Mouse (Mus musculus) granulocyte monocyte progenitor cell, adult 5-6 weeks (primary cell): ENCODE measurements around the gene Tubb1. TPM values are rescaled to one million over a fixed set of nuclear protein-coding genes. Genes with fewer than 3 reads are reported as not detected.

Source experiments
- ATAC-seq: replicated peaks from 2 replicates; pipeline ENCODE4 v1.8.0; 2016; ENCODE audit warnings: mild to moderate bottlenecking, moderate TSS enrichment, inconsistent platforms; ENCODE audit not compliant: poor library complexity, severe bottlenecking
- total RNA-seq, 2 experiments: library from RNA; stranded (forward) in 1 of 2; stranded (reverse) in 1 of 2; fragments of 200-712, 200-1000 nt in 1 of 2; fragments of >200 nt in 1 of 2; fragmentation: Nextera tagmentation in 1 of 2; gene quantifications; 2 replicates each; pipeline ENCODE4 v1.2.3; 2014 to 2017

Tubb1 gene
- total RNA-seq, 2 experiments from 2014 or later = 1.0 TPM; not detected in 1

DNA sequence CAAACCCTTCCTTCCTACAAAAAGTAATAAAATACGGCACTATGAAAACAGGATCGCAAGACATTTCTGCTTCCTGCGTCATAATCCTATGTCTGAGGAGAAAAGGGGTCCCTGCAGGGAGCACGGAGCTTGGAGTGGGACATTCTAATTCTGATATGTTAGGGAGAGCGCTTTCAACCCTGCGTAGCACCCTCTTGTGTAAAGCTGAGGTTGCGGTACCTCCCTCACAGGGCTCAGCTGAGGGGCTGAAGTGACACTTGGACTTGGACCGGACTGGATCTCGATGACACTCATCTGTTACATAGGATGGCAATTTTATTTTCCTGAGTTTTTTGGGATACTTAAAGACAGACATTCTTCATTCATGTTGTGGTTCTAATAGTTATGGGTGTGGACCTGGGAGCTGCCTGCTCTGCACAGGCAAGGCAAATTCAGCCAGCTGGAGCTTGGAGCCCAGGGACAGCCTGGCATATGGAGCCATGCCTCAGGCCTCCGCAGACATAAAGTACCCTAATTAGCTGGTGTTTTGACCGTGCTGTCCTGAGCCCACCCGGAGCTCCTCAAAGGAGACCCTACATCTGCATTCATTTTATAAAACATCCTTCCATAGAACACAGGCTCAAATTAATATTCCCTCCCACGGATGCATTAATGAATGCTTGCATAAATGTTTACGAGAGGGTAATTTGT, 50.5 kb downstream of the Tubb1 start:
- ATAC-seq = no peak

DNA sequence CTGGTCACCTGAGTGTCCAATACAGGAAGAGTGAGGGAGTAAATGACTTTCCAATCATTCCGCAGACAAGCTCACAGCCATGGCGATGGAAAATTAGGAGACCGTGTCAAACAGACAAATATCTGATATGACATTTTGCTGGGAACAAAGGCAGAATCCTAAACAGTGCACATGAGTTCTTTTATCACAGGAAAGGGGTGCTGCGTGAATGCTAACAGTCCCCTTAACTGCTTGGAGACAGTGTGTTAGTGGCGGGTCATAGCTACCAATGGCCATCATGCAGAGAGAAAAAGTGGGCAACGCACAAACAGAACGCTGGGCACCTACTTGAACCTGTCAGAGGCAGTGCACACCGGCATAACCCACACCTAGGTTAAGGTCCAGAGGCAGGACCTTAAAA, 51.0 kb downstream of the Tubb1 start:
- no peak for ATAC-seq

DNA sequence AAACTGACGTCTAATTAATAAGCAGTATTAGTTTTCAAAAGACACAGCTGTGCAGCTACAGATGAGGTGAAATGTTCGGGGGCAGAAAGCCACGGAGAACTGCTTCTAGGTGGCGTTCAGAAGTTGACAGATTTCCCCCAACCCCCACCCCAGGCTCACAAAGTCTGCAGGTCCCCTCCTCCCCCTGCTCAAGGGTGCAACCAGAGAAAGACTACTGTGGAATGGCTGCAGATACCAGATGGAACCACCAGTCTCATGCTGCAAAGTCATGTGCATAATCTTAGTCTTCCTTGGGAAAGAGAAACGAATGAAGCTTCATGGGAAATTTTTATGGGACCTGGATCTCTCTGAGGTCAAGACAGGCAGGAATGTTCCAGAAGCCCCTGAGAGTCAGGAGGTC, 51.8 kb downstream of the Tubb1 start:
- ATAC-seq = no peak

DNA sequence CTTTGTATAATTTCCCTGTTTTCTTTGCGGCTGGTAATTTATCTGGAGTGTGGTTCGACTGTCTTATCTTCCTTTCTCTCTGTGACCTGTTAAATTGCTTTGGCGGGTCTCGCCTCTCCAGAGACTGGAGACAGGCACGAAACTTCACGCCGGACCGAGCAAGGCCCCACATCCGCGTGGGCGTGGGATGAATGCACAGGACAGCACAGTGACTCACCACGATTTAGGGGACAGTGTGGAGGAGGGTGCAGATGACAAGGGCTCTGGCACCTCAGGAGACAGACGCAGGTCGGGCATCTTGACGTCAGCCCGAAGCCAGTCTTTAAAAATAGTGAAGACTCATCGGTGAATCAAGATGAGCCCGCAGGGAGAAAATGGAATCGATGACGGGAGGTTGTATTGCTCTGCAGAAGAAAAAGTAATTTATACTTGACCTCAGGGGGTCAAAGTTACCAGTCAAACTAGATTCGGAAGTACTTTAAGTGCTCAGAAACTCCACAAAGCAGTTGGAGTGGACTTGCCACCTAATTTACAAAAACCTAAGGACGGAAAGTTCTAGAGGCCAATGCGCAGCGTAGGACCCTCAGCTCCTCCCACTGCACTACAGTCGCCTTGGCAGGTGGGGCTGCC, 52.5 kb downstream of the Tubb1 start:
- no peak for ATAC-seq

Other genes with a start within 250 kb of the Tubb1 start
- gene Gnas, start 166.4 kb upstream of the Tubb1 start, total RNA-seq (2014; fragmentation: Nextera tagmentation) = 447 and 478 TPM in 2 replicates
- gene Gnas, start 166.4 kb upstream of the Tubb1 start, total RNA-seq (2017) = 212 and 260 TPM in 2 replicates
- not detected in 2 replicates for gene Gm20721, start 104.0 kb upstream of the Tubb1 start, total RNA-seq (2014; fragmentation: Nextera tagmentation)
- 1.4 and 4.7 TPM in 2 replicates for gene Gm20721, start 104.0 kb upstream of the Tubb1 start, total RNA-seq (2017)
- 56.8 and 68.4 TPM in 2 replicates for gene Nelfcd, start 34.9 kb upstream of the Tubb1 start, total RNA-seq (2014; fragmentation: Nextera tagmentation)
- 40.2 and 42.2 TPM in 2 replicates for gene Nelfcd, start 34.9 kb upstream of the Tubb1 start, total RNA-seq (2017)
- gene Ctsz, start 11.7 kb upstream of the Tubb1 start, total RNA-seq (2014; fragmentation: Nextera tagmentation) = 201 and 252 TPM in 2 replicates
- 362 and 363 TPM in 2 replicates for gene Ctsz, start 11.7 kb upstream of the Tubb1 start, total RNA-seq (2017)
- 648 and 734 TPM in 2 replicates for gene Atp5e, start 13.4 kb downstream of the Tubb1 start, total RNA-seq (2014; fragmentation: Nextera tagmentation)
- gene Atp5e, start 13.4 kb downstream of the Tubb1 start, total RNA-seq (2017) = 282 and 442 TPM in 2 replicates
- gene Prelid3b, start 22.4 kb downstream of the Tubb1 start, total RNA-seq (2014; fragmentation: Nextera tagmentation) = 76.8 and 88.4 TPM in 2 replicates
- gene Prelid3b, start 22.4 kb downstream of the Tubb1 start, total RNA-seq (2017) = 213 and 215 TPM in 2 replicates
- 1.1 TPM in 2 replicates for gene Zfp831, start 192.8 kb downstream of the Tubb1 start, total RNA-seq (2014; fragmentation: Nextera tagmentation)
- 0.15 and 0.26 TPM in 2 replicates for gene Zfp831, start 192.8 kb downstream of the Tubb1 start, total RNA-seq (2017)